Mouse (Mus musculus): ENCODE results near the gene Noct. TPM values are rescaled to one million over a fixed set of nuclear protein-coding genes. Genes with fewer than 3 reads are reported as not detected.
A peak's percentile ranks its signal among the peaks of the same experiment; 100 is the strongest.

The Noct gene
- polyA plus RNA-seq, 1 experiment from 2014 or later = 9.3 TPM

- ATAC-seq (ENCODE audit: insufficient read depth, low FRiP score, low read depth) = no peak
- no peak overlapping the region for H3K9ac ChIP-seq
- WGBS = 78% methylated on average over 3 of the region's 3 CpGs
- peaks cover 15% of the 10 kb centered on the region for H3K4me1 ChIP-seq
- H3K4me2 ChIP-seq = no peak overlapping the region
- H3K4me3 ChIP-seq (replicated peaks) = no peak overlapping the region
- no peaks in the 10 kb centered on the region for H3K36me3 ChIP-seq
- no peaks in the 10 kb centered on the region for H3K9me3 ChIP-seq
- no peaks in the 10 kb centered on the region for H3K27me3 ChIP-seq (replicated peaks)
- H3K27ac ChIP-seq = no peak overlapping the region
Observed at GRCm38 (mm10) chr3:51232205-51232910, 8.1 kb downstream of the Noct start.

DNA sequence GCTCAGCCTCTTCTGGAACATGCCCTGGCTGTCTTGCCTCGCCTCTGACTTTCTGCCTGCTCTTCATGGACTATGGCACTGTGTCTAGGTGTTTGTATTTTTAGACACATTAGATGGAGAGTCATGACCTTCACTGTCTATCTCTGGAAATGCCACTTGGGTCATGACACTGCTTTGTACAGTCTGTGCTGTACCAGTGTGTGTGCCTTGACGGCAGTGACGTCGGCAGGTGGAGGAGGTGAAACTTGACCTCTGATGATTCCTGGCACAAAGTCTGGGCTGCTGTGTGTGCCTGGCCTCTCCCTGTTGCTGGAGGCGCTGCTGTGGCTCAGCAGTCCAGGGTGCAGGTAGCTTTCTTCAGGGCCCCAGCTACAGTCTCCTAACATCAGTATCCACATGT, 9.2 kb downstream of the Noct start:
- Histone ChIP-seq H3K27ac (peak overlapping the region; percentile 75), H3K4me1 (peaks cover 15% of the 10 kb centered on the region), H3K36me3 (no peaks in the 10 kb centered on the region), H3K4me3 (replicated peaks) (no peak overlapping the region), H3K27me3 (replicated peaks) (no peaks in the 10 kb centered on the region), H3K9me3 (no peaks in the 10 kb centered on the region), H3K4me2 (no peak overlapping the region), H3K9ac (no peak overlapping the region)
- ATAC-seq (ENCODE audit: insufficient read depth, low FRiP score, low read depth) = peak; percentile 24; the same call in 1 of the 2 replicates
- 31% methylated on average over 5 of the region's 5 CpGs for WGBS

DNA sequence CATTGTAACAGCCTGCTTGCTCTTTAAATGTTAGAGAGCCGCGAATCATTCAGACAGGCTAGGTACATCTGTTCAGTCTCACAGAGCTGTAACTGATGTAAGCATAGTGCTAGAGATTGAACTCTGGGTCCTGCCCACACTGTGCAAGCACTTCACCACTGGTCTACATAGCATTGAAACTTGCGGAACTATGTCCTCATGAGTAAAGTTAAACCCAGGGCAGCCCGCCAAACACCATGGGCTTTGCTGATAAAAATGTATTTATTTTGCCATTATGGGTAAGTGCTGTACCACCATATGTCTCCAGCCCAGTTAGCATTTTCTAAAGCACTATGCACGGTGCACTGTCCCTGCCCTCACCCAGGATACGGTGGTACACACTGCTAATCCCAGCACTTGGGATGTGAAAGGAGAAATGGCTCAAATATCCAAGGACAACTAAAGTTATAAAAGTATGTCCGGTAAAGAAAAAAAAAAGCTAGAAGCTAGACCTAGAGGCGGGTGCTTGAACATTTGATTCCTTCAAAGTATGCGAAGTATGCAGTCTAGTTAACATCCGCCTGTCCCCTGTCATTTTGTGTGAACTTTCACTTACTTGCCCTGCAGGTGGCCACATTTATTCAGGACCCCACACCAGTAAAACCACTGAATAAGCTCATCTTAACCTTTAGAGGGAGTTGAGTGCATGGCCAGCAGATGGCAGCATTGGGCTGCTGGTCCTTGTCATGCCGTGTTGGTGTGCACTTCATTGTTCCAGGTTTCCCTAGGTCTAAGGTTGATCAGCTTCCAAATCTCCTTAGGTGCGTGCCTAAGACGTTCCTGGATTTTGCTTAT, 9.9 kb downstream of the Noct start:
- WGBS = 25% methylated on average over 13 of the region's 13 CpGs
- Histone ChIP-seq H3K4me3 (replicated peaks) (no peak overlapping the region), H3K9ac (no peak overlapping the region), H3K36me3 (no peaks in the 10 kb centered on the region), H3K27ac (peak overlapping the region; percentile 75), H3K27me3 (replicated peaks) (no peaks in the 10 kb centered on the region), H3K4me2 (0 out of 2 replicates have a peak overlapping the region, but pooled peaks have one; percentile 8), H3K4me1 (peaks cover 15% of the 10 kb centered on the region), H3K9me3 (no peaks in the 10 kb centered on the region)
- ATAC-seq (ENCODE audit: insufficient read depth, low FRiP score, low read depth) = peak; percentile 73

- ATAC-seq (ENCODE audit: insufficient read depth, low FRiP score, low read depth) = no peak
- 71% methylated on average over 5 of the region's 5 CpGs for WGBS
- Histone ChIP-seq H3K36me3 (no peaks in the 10 kb centered on the region), H3K4me1 (peaks cover 15% of the 10 kb centered on the region), H3K27ac (no peak overlapping the region), H3K4me3 (replicated peaks) (no peak overlapping the region), H3K9me3 (no peaks in the 10 kb centered on the region), H3K4me2 (0 out of 2 replicates have a peak overlapping the region, but pooled peaks have one; percentile 8), H3K9ac (no peak overlapping the region), H3K27me3 (replicated peaks) (no peaks in the 10 kb centered on the region)
Observed at GRCm38 (mm10) chr3:51234752-51235055, 10.5 kb downstream of the Noct start.

DNA sequence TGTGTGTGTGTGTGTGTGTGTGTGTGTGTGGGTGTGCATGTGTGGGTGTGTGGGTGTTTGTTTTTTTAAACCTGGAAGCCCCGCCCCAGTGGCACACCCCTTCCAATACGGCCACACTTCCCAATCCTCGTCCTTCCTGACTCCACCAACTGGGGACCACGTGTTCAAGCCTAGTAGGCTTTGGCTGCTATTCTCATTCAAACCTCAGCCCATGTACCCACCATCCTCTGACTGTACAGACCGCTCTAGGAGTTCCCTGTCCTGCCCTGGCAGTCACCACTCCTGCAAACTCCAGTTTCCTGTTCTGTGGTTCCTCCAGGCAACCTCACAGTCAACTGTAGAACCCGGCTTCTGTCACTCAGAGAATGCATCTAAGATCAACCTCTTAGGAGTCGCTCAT, 14.3 kb downstream of the Noct start:
- Histone ChIP-seq H3K9ac (no peak overlapping the region), H3K9me3 (no peaks in the 10 kb centered on the region), H3K4me2 (no peak overlapping the region), H3K27ac (no peak overlapping the region), H3K4me3 (replicated peaks) (no peak overlapping the region), H3K27me3 (replicated peaks) (no peaks in the 10 kb centered on the region), H3K4me1 (peaks cover 10% of the 10 kb centered on the region), H3K36me3 (no peaks in the 10 kb centered on the region)
- 67% methylated on average over 7 of the region's 7 CpGs for WGBS
- no peak for ATAC-seq (ENCODE audit: insufficient read depth, low FRiP score, low read depth)

DNA sequence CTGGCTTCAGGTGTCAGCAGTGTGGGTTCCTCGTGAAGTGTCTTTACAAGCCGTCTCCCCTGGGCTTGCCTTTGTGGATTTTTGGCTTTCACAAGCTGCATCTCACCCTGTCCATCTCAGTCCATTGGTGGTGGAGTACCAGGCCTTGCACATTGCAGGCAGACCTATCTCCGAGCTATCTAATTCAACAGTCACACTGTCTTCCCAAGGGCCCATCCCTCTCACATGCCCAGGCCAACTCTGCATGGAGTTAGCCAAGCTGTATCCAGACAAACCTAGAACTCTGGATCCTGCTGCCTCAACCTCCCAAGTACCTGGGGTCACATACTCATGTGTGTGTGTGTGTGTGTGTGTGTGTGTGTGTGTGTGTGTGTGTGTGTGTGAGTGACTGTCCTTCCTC, 15.3 kb downstream of the Noct start:
- Histone ChIP-seq H3K27ac (no peak overlapping the region), H3K9ac (no peak overlapping the region), H3K9me3 (no peaks in the 10 kb centered on the region), H3K4me2 (no peak overlapping the region), H3K4me1 (peaks cover 4% of the 10 kb centered on the region; the same call in 1 of the 2 replicates), H3K4me3 (replicated peaks) (no peak overlapping the region), H3K36me3 (no peaks in the 10 kb centered on the region), H3K27me3 (replicated peaks) (no peaks in the 10 kb centered on the region)
- WGBS = 93% methylated on average over 3 of the region's 3 CpGs
- no peak for ATAC-seq (ENCODE audit: insufficient read depth, low FRiP score, low read depth)

- no peak overlapping the region for H3K4me3 ChIP-seq (replicated peaks)
- H3K9me3 ChIP-seq = no peaks in the 10 kb centered on the region
- peaks cover 4% of the 10 kb centered on the region; the same call in 1 of the 2 replicates for H3K4me1 ChIP-seq
- peaks cover 13% of the 10 kb centered on the region for H3K36me3 ChIP-seq
- no peak overlapping the region for H3K27ac ChIP-seq
- 0 out of 2 replicates have a peak, but pooled peaks have one; percentile 56 for ATAC-seq (ENCODE audit: insufficient read depth, low FRiP score, low read depth)
- H3K4me2 ChIP-seq = no peak overlapping the region
- 61% methylated on average over 16 of the region's 16 CpGs for WGBS
- H3K27me3 ChIP-seq (replicated peaks) = no peaks in the 10 kb centered on the region
- H3K9ac ChIP-seq = no peak overlapping the region
Observed at GRCm38 (mm10) chr3:51247704-51248103, 23.5 kb downstream of the Noct start.

DNA sequence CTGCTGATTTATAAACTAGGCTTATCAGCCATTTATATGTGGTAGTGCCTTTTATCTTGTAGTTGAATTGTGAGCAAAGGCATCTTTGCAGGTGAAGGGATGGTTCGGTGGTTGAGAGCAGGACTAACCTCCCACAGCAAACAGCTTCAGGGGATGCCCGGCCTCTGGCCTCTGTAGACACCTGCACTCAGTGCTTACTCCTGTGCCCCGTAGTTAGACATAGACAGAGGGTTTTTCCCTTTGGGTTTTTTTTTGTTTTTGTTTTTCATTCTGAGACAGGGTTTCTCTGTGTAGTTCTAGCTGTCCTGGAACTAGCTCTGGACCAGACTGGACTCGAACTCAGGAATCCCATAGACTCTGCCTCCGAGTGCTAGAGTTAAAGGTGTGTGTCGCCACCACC, 24.4 kb downstream of the Noct start:
- no peaks in the 10 kb centered on the region for H3K27me3 ChIP-seq (replicated peaks)
- H3K4me3 ChIP-seq (replicated peaks) = no peak overlapping the region
- H3K4me1 ChIP-seq = peaks cover 4% of the 10 kb centered on the region; the same call in 1 of the 2 replicates
- 89% methylated on average over 6 of the region's 6 CpGs for WGBS
- no peaks in the 10 kb centered on the region for H3K9me3 ChIP-seq
- H3K9ac ChIP-seq = no peak overlapping the region
- ATAC-seq (ENCODE audit: insufficient read depth, low FRiP score, low read depth) = no peak
- no peak overlapping the region for H3K27ac ChIP-seq
- H3K36me3 ChIP-seq = peaks cover 21% of the 10 kb centered on the region
- no peak overlapping the region for H3K4me2 ChIP-seq

DNA sequence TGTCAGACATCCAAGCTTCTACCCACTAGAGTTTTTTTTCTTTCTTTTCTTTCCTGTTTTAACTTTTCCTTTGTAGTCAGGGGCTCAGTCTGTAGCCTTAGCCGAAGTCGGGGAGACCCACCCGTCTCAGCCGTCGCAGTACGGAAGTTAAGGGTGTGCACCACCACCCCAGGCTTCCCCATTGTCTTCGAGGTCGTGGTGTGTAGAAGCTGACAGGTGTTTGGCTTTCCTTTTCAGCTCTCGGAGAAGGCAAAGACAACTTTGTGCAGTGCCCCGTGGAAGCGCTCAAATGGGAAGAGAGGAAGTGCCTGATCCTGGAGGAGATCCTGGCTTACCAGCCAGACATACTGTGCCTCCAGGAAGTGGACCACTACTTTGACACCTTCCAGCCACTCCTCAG, 25.2 kb downstream of the Noct start:
- no peaks in the 10 kb centered on the region for H3K27me3 ChIP-seq (replicated peaks)
- no peaks in the 10 kb centered on the region for H3K9me3 ChIP-seq
- H3K4me1 ChIP-seq = peaks cover 4% of the 10 kb centered on the region; the same call in 1 of the 2 replicates
- no peak overlapping the region for H3K27ac ChIP-seq
- no peak overlapping the region for H3K9ac ChIP-seq
- no peak overlapping the region for H3K4me3 ChIP-seq (replicated peaks)
- ATAC-seq (ENCODE audit: insufficient read depth, low FRiP score, low read depth) = no peak
- 86% methylated on average over 11 of the region's 11 CpGs for whole genome bisulfite sequencing
- no peak overlapping the region for H3K4me2 ChIP-seq
- peaks cover 23% of the 10 kb centered on the region for H3K36me3 ChIP-seq

- 93% methylated on average over 13 of the region's 13 CpGs for WGBS
- no peaks in the 10 kb centered on the region for H3K27me3 ChIP-seq (replicated peaks)
- no peak overlapping the region for H3K4me2 ChIP-seq
- H3K4me1 ChIP-seq = peaks cover 4% of the 10 kb centered on the region; the same call in 1 of the 2 replicates
- no peak overlapping the region for H3K9ac ChIP-seq
- H3K4me3 ChIP-seq (replicated peaks) = no peak overlapping the region
- H3K9me3 ChIP-seq = no peaks in the 10 kb centered on the region
- no peak overlapping the region for H3K27ac ChIP-seq
- peaks cover 26% of the 10 kb centered on the region for H3K36me3 ChIP-seq
- 0 out of 2 replicates have a peak, but pooled peaks have one; percentile 18 for ATAC-seq (ENCODE audit: insufficient read depth, low FRiP score, low read depth)
Observed at GRCm38 (mm10) chr3:51249866-51250265, 25.6 kb downstream of the Noct start.

DNA sequence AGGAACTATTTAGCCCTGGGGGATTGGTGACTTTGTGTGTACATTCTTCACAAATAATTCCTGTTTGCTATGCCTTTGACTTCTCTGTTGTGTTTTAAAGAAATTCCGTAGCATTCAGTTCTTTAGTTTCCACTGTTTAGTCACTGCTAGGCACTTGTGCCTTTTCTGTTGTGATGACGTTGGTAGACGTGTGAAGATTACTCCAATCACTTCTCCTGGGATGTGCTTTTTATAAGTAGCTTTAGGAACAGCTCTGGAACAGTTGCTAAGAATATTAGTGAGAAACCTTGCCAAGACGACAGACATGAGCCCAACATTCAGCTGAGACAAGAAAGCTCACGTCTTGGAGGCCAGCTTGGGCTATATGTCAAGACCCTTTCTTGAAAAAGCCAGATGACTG, 26.8 kb downstream of the Noct start:
- ATAC-seq (ENCODE audit: insufficient read depth, low FRiP score, low read depth) = no peak
- Histone ChIP-seq H3K36me3 (peaks cover 31% of the 10 kb centered on the region), H3K4me2 (no peak overlapping the region), H3K9me3 (no peaks in the 10 kb centered on the region), H3K4me1 (peaks cover 4% of the 10 kb centered on the region; the same call in 1 of the 2 replicates), H3K27me3 (replicated peaks) (no peaks in the 10 kb centered on the region), H3K4me3 (replicated peaks) (no peak overlapping the region), H3K9ac (no peak overlapping the region), H3K27ac (no peak overlapping the region)
- 79% methylated on average over 5 of the region's 5 CpGs for WGBS

- H3K27me3 ChIP-seq (replicated peaks) = no peaks in the 10 kb centered on the region
- H3K9ac ChIP-seq = no peak overlapping the region
- no peak overlapping the region for H3K27ac ChIP-seq
- H3K9me3 ChIP-seq = no peaks in the 10 kb centered on the region
- WGBS = 93% methylated on average over 1 of the region's 1 CpGs
- ATAC-seq (ENCODE audit: insufficient read depth, low FRiP score, low read depth) = no peak
- peaks cover 43% of the 10 kb centered on the region for H3K36me3 ChIP-seq
- H3K4me3 ChIP-seq (replicated peaks) = no peak overlapping the region
- peaks cover 4% of the 10 kb centered on the region; the same call in 1 of the 2 replicates for H3K4me1 ChIP-seq
- no peak overlapping the region for H3K4me2 ChIP-seq
Observed at GRCm38 (mm10) chr3:51252223-51252622, 28.0 kb downstream of the Noct start.

Measured in stomach, embryonic 15.5 days (tissue).